Mouse (Mus musculus): ENCODE data around the gene Fam170b. TPM values are rescaled to one million over a fixed set of nuclear protein-coding genes. Genes with fewer than 3 reads are reported as not detected.

Fam170b gene
- polyA plus RNA-seq, 1 experiment = not detected

DNA sequence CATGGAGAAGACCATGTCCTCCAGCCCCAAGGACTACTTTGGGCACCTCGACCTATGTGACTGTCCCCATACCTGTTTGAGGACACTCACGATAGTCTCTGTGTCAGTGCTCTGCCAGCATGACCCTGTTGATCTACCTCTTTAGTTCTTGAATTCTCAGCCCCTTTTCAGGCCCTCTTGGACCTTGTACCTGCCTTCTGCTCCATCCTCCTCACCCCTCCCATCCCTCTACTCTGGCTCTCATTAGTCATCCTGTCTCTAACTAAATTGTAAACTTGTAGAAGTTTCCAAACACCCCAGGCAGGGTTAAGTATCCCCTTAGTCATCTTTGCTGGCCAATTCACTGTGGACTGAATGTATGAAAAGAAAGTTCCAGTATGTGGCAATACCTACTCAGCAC is 36.0 kb upstream of the Fam170b start:
- no peak for DNase-seq
- WGBS = 85% methylated on average over 2 of the region's 2 CpGs
- H3K4me3 ChIP-seq (ENCODE audit: control insufficient read depth, insufficient read depth, low read length) = no peak overlapping the region
- no peaks in the 10 kb centered on the region for H3K4me1 ChIP-seq (replicated peaks; ENCODE audit: control insufficient read depth, insufficient read depth, low read length)
- H3K36me3 ChIP-seq (ENCODE audit: control insufficient read depth, insufficient read depth, low read length) = no peaks in the 10 kb centered on the region
- TF ChIP-seq POLR2A (IDR thresholded peaks at IDR 0.05; ENCODE audit: control insufficient read depth, extremely low read depth, insufficient read depth, low read length, poor library complexity) (no peak), CTCF (IDR thresholded peaks at IDR 0.05; ENCODE audit: borderline replicate concordance, control insufficient read depth, extremely low read depth, insufficient read depth, low read length, poor library complexity) (no peak)
- H3K27me3 ChIP-seq (ENCODE audit: control insufficient read depth, insufficient read depth, low read length) = no peaks in the 10 kb centered on the region
- no peak overlapping the region for H3K27ac ChIP-seq (ENCODE audit: control insufficient read depth, insufficient read depth, low read length)

DNA sequence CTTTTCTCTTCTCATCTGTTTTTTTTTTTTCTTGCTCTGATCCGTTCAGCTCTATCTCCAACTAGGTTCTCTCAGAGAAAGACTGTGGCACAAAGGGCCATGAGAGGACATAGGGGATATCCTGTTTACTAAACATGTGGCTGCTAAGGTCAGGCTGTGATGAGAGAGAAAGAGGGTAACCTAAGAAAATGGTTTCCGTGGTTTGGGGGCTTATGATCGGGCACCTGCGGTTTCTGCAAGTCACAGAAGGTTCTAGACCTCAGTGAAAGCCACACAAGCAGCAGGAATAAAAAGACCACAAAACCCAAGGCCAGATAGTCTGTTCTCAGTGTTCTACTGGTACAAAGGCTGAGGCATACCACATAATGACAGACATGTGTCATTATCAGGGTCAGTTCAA is 35.4 kb upstream of the Fam170b start:
- Histone ChIP-seq H3K27ac (ENCODE audit: control insufficient read depth, insufficient read depth, low read length) (no peak overlapping the region), H3K4me3 (ENCODE audit: control insufficient read depth, insufficient read depth, low read length) (no peak overlapping the region), H3K27me3 (ENCODE audit: control insufficient read depth, insufficient read depth, low read length) (no peaks in the 10 kb centered on the region), H3K4me1 (replicated peaks; ENCODE audit: control insufficient read depth, insufficient read depth, low read length) (no peaks in the 10 kb centered on the region), H3K36me3 (ENCODE audit: control insufficient read depth, insufficient read depth, low read length) (no peaks in the 10 kb centered on the region)
- TF ChIP-seq POLR2A (IDR thresholded peaks at IDR 0.05; ENCODE audit: control insufficient read depth, extremely low read depth, insufficient read depth, low read length, poor library complexity) = no peak
- no peak for TF ChIP-seq CTCF (IDR thresholded peaks at IDR 0.05; ENCODE audit: borderline replicate concordance, control insufficient read depth, extremely low read depth, insufficient read depth, low read length, poor library complexity)
- no peak for DNase-seq
- 6% methylated on average over 4 of the region's 4 CpGs for WGBS

DNA sequence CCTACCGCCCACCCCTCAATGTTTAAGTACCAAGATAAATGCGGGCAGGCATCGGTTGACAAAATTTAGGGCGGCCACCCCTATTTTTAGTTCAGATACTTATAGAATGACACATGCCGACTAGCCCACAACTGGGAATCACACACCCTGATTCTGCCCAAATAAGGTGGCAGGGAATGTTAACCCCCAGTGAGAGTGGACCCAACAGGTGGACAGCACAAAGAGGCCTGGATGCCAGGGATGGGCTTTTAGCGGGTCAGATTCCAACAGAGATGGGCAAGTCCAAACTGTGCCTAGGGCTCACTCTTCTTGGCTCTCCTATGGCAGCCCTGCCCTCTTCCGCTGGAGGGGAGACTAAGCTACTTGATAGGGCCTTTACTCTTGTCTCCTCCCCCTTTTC is 33.7 kb upstream of the Fam170b start:
- H3K36me3 ChIP-seq (ENCODE audit: control insufficient read depth, insufficient read depth, low read length) = no peaks in the 10 kb centered on the region
- WGBS = 97% methylated on average over 7 of the region's 7 CpGs
- H3K27me3 ChIP-seq (ENCODE audit: control insufficient read depth, insufficient read depth, low read length) = no peaks in the 10 kb centered on the region
- H3K27ac ChIP-seq (ENCODE audit: control insufficient read depth, insufficient read depth, low read length) = no peak overlapping the region
- H3K4me1 ChIP-seq (replicated peaks; ENCODE audit: control insufficient read depth, insufficient read depth, low read length) = no peaks in the 10 kb centered on the region
- TF ChIP-seq POLR2A (IDR thresholded peaks at IDR 0.05; ENCODE audit: control insufficient read depth, extremely low read depth, insufficient read depth, low read length, poor library complexity) = no peak
- DNase-seq = no peak
- no peak overlapping the region for H3K4me3 ChIP-seq (ENCODE audit: control insufficient read depth, insufficient read depth, low read length)

DNA sequence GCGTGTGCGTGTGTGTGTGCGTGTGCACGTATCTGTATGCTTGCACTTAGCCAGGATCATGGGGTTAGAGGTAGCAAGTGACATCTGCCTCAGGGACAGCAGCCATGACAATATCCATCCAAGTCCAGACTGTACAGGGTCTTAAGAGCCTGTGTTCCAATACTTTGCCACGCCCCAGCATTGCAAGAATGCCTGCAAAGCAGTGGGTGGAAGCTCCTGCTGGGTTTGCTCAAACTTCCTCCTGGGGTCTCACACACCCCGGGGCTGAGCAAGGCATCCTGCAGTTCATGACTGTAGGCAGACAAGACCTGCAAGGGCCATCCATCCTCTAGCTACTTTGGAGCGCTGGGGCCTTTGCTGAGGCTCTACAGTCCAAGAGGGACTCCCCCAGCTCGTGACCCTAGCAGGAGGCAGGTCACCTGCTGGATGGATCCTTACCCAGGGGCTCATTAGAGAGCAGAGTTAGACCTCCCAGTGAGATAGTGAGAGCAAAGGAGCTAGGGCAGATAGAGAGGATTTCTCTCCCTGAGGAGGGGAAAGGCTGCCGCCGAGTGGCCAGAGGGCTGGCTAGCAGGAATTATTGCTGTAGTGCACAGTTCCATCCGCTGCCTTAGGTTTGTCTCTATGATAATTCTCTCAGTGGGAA is 32.6 kb upstream of the Fam170b start:
- no peaks in the 10 kb centered on the region for H3K27me3 ChIP-seq (ENCODE audit: control insufficient read depth, insufficient read depth, low read length)
- 78% methylated on average over 11 of the region's 11 CpGs for WGBS
- no peak for TF ChIP-seq POLR2A (IDR thresholded peaks at IDR 0.05; ENCODE audit: control insufficient read depth, extremely low read depth, insufficient read depth, low read length, poor library complexity)
- no peak for TF ChIP-seq CTCF (IDR thresholded peaks at IDR 0.05; ENCODE audit: borderline replicate concordance, control insufficient read depth, extremely low read depth, insufficient read depth, low read length, poor library complexity)
- DNase-seq = no peak
- H3K4me1 ChIP-seq (replicated peaks; ENCODE audit: control insufficient read depth, insufficient read depth, low read length) = no peaks in the 10 kb centered on the region
- no peaks in the 10 kb centered on the region for H3K36me3 ChIP-seq (ENCODE audit: control insufficient read depth, insufficient read depth, low read length)
- H3K27ac ChIP-seq (ENCODE audit: control insufficient read depth, insufficient read depth, low read length) = no peak overlapping the region
- no peak overlapping the region for H3K4me3 ChIP-seq (ENCODE audit: control insufficient read depth, insufficient read depth, low read length)

DNA sequence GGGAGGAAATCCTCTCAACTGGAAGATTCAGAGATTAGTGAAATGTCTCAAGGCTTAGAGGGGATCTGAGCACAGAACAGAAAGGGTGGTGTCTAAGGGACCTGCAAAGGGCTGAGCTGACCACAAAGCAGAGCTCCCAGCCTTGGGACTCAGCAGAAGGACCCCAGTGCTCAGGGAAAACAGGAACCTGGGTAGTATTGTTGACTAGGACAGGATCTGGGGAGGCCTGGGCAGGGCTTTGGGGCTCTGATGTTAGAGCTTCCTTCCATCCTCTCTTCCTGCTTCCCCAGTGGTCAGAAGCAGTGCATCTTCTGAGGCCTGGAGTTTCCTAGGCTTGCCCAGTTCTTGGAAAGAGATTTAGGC is 32.1 kb upstream of the Fam170b start:
- H3K4me1 ChIP-seq (replicated peaks; ENCODE audit: control insufficient read depth, insufficient read depth, low read length) = no peaks in the 10 kb centered on the region

DNA sequence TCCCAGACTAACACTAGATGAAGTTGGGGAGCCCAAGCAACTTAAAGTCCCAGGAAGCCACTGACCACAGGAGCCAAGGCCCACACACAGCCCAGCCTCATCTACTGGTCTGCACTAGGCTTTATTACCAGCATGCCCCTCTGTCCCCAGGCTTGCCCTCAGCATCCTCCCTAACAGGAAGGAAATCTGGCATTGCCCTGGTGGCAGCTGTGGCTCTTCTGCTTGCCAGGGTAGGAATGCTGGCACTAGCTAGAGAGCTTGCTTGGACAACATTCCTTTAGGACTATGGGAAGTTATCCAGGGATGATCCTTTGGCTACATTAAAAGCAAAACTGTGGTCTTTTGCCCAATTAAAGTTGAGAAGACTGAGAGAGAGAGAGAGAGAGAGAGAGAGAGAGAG is 23.7 kb upstream of the Fam170b start:
- TF ChIP-seq CTCF (IDR thresholded peaks at IDR 0.05; ENCODE audit: borderline replicate concordance, control insufficient read depth, extremely low read depth, insufficient read depth, low read length, poor library complexity) (no peak), POLR2A (IDR thresholded peaks at IDR 0.05; ENCODE audit: control insufficient read depth, extremely low read depth, insufficient read depth, low read length, poor library complexity) (no peak)
- no peak for DNase-seq
- Histone ChIP-seq H3K4me1 (replicated peaks; ENCODE audit: control insufficient read depth, insufficient read depth, low read length) (no peaks in the 10 kb centered on the region), H3K27me3 (ENCODE audit: control insufficient read depth, insufficient read depth, low read length) (no peaks in the 10 kb centered on the region), H3K36me3 (ENCODE audit: control insufficient read depth, insufficient read depth, low read length) (no peaks in the 10 kb centered on the region), H3K4me3 (ENCODE audit: control insufficient read depth, insufficient read depth, low read length) (no peak overlapping the region), H3K27ac (ENCODE audit: control insufficient read depth, insufficient read depth, low read length) (no peak overlapping the region)

More for the DNA sequence above, 32.1 kb upstream of the Fam170b start:
- TF ChIP-seq CTCF (IDR thresholded peaks at IDR 0.05; ENCODE audit: borderline replicate concordance, control insufficient read depth, extremely low read depth, insufficient read depth, low read length, poor library complexity) (no peak), POLR2A (IDR thresholded peaks at IDR 0.05; ENCODE audit: control insufficient read depth, extremely low read depth, insufficient read depth, low read length, poor library complexity) (no peak)
- Histone ChIP-seq H3K4me3 (ENCODE audit: control insufficient read depth, insufficient read depth, low read length) (no peak overlapping the region), H3K27ac (ENCODE audit: control insufficient read depth, insufficient read depth, low read length) (no peak overlapping the region), H3K36me3 (ENCODE audit: control insufficient read depth, insufficient read depth, low read length) (no peaks in the 10 kb centered on the region), H3K27me3 (ENCODE audit: control insufficient read depth, insufficient read depth, low read length) (no peaks in the 10 kb centered on the region)
- DNase-seq = no peak

DNA sequence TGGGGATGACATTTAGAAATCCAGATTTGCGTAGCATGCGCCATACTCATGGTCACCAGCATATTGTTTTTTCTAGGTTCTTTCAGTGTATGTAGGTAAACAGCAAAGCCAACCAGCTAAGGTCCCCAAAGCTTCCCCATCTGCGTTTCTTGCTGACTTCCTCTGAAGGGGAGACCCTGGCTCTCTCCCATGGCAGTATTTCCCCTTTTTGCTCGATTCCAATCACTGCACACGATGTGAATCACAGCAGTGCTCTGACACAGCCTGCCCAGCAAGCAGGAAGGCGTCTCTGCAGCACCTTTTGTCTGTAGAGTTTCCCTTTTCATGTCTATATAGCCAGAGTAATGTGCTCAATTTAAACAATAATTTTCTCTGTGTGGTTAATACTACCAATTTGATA is 21.3 kb upstream of the Fam170b start:
- Histone ChIP-seq H3K4me1 (replicated peaks; ENCODE audit: control insufficient read depth, insufficient read depth, low read length) (no peaks in the 10 kb centered on the region), H3K4me3 (ENCODE audit: control insufficient read depth, insufficient read depth, low read length) (no peak overlapping the region), H3K36me3 (ENCODE audit: control insufficient read depth, insufficient read depth, low read length) (no peaks in the 10 kb centered on the region), H3K27ac (ENCODE audit: control insufficient read depth, insufficient read depth, low read length) (no peak overlapping the region), H3K27me3 (ENCODE audit: control insufficient read depth, insufficient read depth, low read length) (no peaks in the 10 kb centered on the region)
- WGBS = 33% methylated on average over 6 of the region's 6 CpGs
- DNase-seq = no peak
- TF ChIP-seq CTCF (IDR thresholded peaks at IDR 0.05; ENCODE audit: borderline replicate concordance, control insufficient read depth, extremely low read depth, insufficient read depth, low read length, poor library complexity) (no peak), POLR2A (IDR thresholded peaks at IDR 0.05; ENCODE audit: control insufficient read depth, extremely low read depth, insufficient read depth, low read length, poor library complexity) (no peak)

Data from thymus, adult 2 months (tissue).